ENCODE assay signal across 11 mouse cellular contexts in genomic region chr5:74261016-74261415, GRCm38 (mm10).
A peak's percentile ranks its signal among the peaks of the same experiment; 100 is the strongest.
DNase-seq lines count a peak whose midpoint lies in the region; ATAC-seq lines count a peak whose summit lies in the region.
"Had no signal": no experiment of that assay in that cellular context is flagged by ENCODE, and none has a peak within 500 bp of the region (broad histone marks: within the 10 kb centered on the region; RNA-seq: fewer than 3 reads in every experiment).

No protein-coding gene starts in this region.

- H3K36me3 ChIP-seq in heart, embryonic 15.5 days, result no peaks in the 10 kb centered on the region
- no peaks in the 10 kb centered on the region for H3K36me3 ChIP-seq in embryonic facial prominence, embryonic 13.5 days
- H3K36me3 ChIP-seq in liver, embryonic 13.5 days, result no peaks in the 10 kb centered on the region
- H3K36me3 ChIP-seq: G1E had no signal

- intact Hi-C loops in heart, postnatal 25 days (cut with DNase I), result loop anchor here (5.0 kb wide), 1 partner anchor 64 kb away; the partner anchor contains the start of gene Rasl11b

- no peak overlapping the region for H3K4me3 ChIP-seq in heart, embryonic 15.5 days
- no peak overlapping the region for H3K4me3 ChIP-seq in embryonic facial prominence, embryonic 13.5 days
- no peak overlapping the region for H3K4me3 ChIP-seq in liver, embryonic 13.5 days (replicated peaks)

- H3K27me3 ChIP-seq in heart, embryonic 15.5 days, result no peaks in the 10 kb centered on the region
- H3K27me3 ChIP-seq in embryonic facial prominence, embryonic 13.5 days, result no peaks in the 10 kb centered on the region
- H3K27me3 ChIP-seq in liver, embryonic 13.5 days, result no peaks in the 10 kb centered on the region

- ATAC-seq in heart, embryonic 15.5 days (replicated peaks; ENCODE audit: insufficient number of reproducible peaks, insufficient read depth, low FRiP score, low read depth), result no peak
- peak; percentile 42 for ATAC-seq in CD4-positive, CD25-positive, alpha-beta regulatory T cell, adult 4 months
- ATAC-seq in embryonic facial prominence, embryonic 13.5 days (ENCODE audit: insufficient number of reproducible peaks, insufficient read depth, low FRiP score, low TSS enrichment, low read depth), result no peak
- no peak for ATAC-seq in liver, embryonic 13.5 days (ENCODE audit: low read depth)

- peaks cover 53% of the 10 kb centered on the region for H3K4me1 ChIP-seq in heart, embryonic 15.5 days (replicated peaks)
- peaks cover 31% of the 10 kb centered on the region for H3K4me1 ChIP-seq in embryonic facial prominence, embryonic 13.5 days
- peaks cover 31% of the 10 kb centered on the region for H3K4me1 ChIP-seq in liver, embryonic 13.5 days (replicated peaks)

- WGBS in heart, embryonic 15.5 days, result 52% methylated on average over 6 of the region's 6 CpGs
- 45% methylated on average over 6 of the region's 6 CpGs for WGBS in embryonic facial prominence, embryonic 13.5 days
- WGBS in liver, embryonic 13.5 days (ENCODE audit: insufficient replicate concordance), result 71% methylated on average over 6 of the region's 6 CpGs

- no peak for DNase-seq in heart, postnatal 25 days (ENCODE audit: low spot score)
- no peak for DNase-seq in liver, embryonic 13.5 days
- DNase-seq in urinary bladder, postnatal 36 days (ENCODE audit: low spot score in 2 of 2), result no peak
- no peak for DNase-seq in frontal cortex, postnatal 36 days (ENCODE audit: low spot score in 2 of 2)
- DNase-seq in adipocyte (ENCODE audit: low spot score), result no peak
- DNase-seq: kidney, postnatal 36 days had no signal

- H3K9me3 ChIP-seq in heart, embryonic 15.5 days (replicated peaks), result no peaks in the 10 kb centered on the region
- no peaks in the 10 kb centered on the region for H3K9me3 ChIP-seq in embryonic facial prominence, embryonic 13.5 days
- H3K9me3 ChIP-seq in liver, embryonic 13.5 days (replicated peaks), result no peaks in the 10 kb centered on the region
- H3K9me3 ChIP-seq: G1E had no signal

- peak overlapping the region; percentile 76 for H3K27ac ChIP-seq in heart, embryonic 15.5 days
- H3K27ac ChIP-seq in embryonic facial prominence, embryonic 13.5 days, result peak overlapping the region; percentile 78; the same call in 1 of the 2 replicates
- peak overlapping the region; percentile 54; the same call in 1 of the 2 replicates for H3K27ac ChIP-seq in liver, embryonic 13.5 days
- H3K27ac ChIP-seq: macrophage had no signal

- no peak overlapping the region for H3K4me2 ChIP-seq in heart, embryonic 15.5 days
- no peak overlapping the region for H3K4me2 ChIP-seq in embryonic facial prominence, embryonic 13.5 days
- H3K4me2 ChIP-seq in liver, embryonic 13.5 days, result no peak overlapping the region

- no peak overlapping the region for H3K9ac ChIP-seq in heart, embryonic 15.5 days
- no peak overlapping the region for H3K9ac ChIP-seq in embryonic facial prominence, embryonic 13.5 days
- no peak overlapping the region for H3K9ac ChIP-seq in liver, embryonic 13.5 days
